Mouse (Mus musculus) intestine, embryonic 14.5 days (tissue): ENCODE results near the gene Myt1. TPM values are rescaled to one million over a fixed set of nuclear protein-coding genes. Genes with fewer than 3 reads are reported as not detected.

Experiments used
- ATAC-seq: fragments of 200-750 bp; cut with Nextera tagmentation; replicated peaks from 2 replicates; pipeline ENCODE4 v1.8.0; 2017; ENCODE audit warnings: low read depth, moderate number of reproducible peaks, moderate TSS enrichment, moderate library complexity; ENCODE audit not compliant: low FRiP score, low TSS enrichment
- DNase-seq: peaks from one replicate; pipeline ENCODE4 v3.0.0-alpha.2; 2018; ENCODE audit warnings: low spot score
- H3K27ac ChIP-seq: fragments of 300-500 bp; sonication (generic); 2 replicates; pipeline ENCODE4 v1.5.1; 2014; ENCODE audit warnings: low read depth, mild to moderate bottlenecking, control low read depth
- H3K27me3 ChIP-seq: fragments of 300-500 bp; sonication (generic); replicated peaks from 2 replicates; pipeline ENCODE4 v1.6.1; 2014; ENCODE audit warnings: low read length, control low read depth; ENCODE audit not compliant: control insufficient read depth, insufficient read depth
- H3K36me3 ChIP-seq: fragments of 300-500 bp; sonication (generic); 2 replicates; pipeline ENCODE4 v1.6.1; 2014; ENCODE audit warnings: low read length, control low read depth; ENCODE audit not compliant: control insufficient read depth, insufficient read depth
- H3K4me1 ChIP-seq: fragments of 300-500 bp; sonication (generic); replicated peaks from 2 replicates; pipeline ENCODE4 v1.6.1; 2014; ENCODE audit warnings: low read length, control low read depth, mixed read lengths; ENCODE audit not compliant: control insufficient read depth, insufficient read depth
- H3K4me2 ChIP-seq: fragments of 300-500 bp; sonication (generic); 2 replicates; pipeline ENCODE4 v1.6.1; 2014; ENCODE audit warnings: low read length
- H3K4me3 ChIP-seq: fragments of 300-500 bp; sonication (generic); 2 replicates; pipeline ENCODE4 v1.5.1; 2014; ENCODE audit warnings: low read depth, low read length, control low read depth, mixed read lengths
- H3K9ac ChIP-seq: fragments of 300-500 bp; sonication (generic); 2 replicates; pipeline ENCODE4 v1.6.1; 2014; ENCODE audit warnings: mild to moderate bottlenecking, low read length
- H3K9me3 ChIP-seq: fragments of 300-500 bp; sonication (generic); 2 replicates; pipeline ENCODE4 v1.6.1; 2016; ENCODE audit warnings: low read length, control low read depth; ENCODE audit not compliant: control insufficient read depth
- WGBS: fragments of 180-500 bp; shearing (Covaris S2); extraction: QIAGEN DNeasy Blood & Tissue Kit; methylation state at CpG from one replicate; pipeline ENCODE4 v1.1.7; 2014; 5-methylcytosine and 5-hydroxymethylcytosine counted together
- polyA plus RNA-seq: library from polyadenylated mRNA; unstranded; fragments of >200 nt; fragmentation: Nextera tagmentation; extraction: Ambion mirVana; gene quantifications from 2 replicates; pipeline ENCODE4 v1.2.1, GENCODE M21; 2014

Gene Myt1
- polyA plus RNA-seq, 1 experiment from 2014 or later = 4.3 TPM

DNA sequence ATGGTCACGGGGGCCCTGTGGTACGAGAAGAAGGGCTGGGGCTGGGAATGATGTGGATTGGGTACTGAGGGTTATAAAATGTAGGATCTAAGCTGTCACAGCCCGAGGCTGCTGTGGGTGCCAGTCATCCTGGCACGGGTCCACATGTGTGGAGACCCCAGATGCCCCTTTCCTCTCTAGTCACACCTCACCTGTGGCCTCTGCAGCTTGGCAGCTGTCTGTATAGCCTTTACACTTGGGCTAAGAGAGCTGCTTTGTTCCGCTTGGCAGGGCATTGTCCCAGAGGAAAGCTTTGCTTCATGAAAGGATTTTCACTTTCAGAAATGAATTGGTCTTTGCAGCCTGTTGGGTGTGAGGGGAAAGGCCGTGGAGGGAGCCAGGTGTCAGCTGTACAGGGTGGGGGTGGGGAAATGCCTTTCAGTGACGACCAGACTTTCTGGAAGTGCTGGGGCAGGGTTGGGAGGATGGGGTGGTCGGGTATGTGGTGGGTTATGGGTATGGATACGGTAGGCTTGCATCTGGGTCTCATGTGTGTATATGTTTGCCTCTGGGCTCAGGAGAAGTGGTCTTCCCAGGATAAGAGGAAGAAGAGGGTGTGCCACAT, 35.4 kb upstream of the Myt1 start:
- no peak overlapping the region for H3K4me2 ChIP-seq
- no peaks in the 10 kb centered on the region for H3K36me3 ChIP-seq
- H3K4me1 ChIP-seq = no peaks in the 10 kb centered on the region
- no peak overlapping the region for H3K27ac ChIP-seq
- H3K9ac ChIP-seq = no peak overlapping the region
- no peak for DNase-seq
- H3K27me3 ChIP-seq = no peaks in the 10 kb centered on the region
- H3K4me3 ChIP-seq = no peak overlapping the region
- 55% methylated on average over 9 of the region's 9 CpGs for WGBS
- H3K9me3 ChIP-seq = no peaks in the 10 kb centered on the region
- ATAC-seq = no peak

DNA sequence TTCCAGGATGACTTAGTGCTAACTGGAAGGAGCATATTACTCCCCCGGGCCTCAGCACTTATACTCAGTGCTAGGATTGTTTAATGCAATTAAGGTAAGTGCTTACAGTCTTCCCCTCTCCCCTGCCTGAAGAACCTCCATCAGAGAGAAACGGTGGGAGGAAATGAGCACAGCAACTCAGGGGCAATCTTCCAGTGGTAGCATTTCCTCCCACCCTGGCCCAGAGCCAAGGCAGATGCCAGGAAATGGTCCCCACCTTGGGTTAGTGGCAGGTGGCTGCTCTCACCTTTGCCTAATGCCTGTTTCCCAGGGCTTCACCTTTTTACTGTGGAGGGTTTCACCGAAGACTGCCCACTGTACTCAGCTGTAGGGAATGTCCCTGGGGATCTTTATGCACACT, 33.1 kb upstream of the Myt1 start:
- Histone ChIP-seq H3K9me3 (no peaks in the 10 kb centered on the region), H3K4me1 (no peaks in the 10 kb centered on the region), H3K4me2 (no peak overlapping the region), H3K36me3 (no peaks in the 10 kb centered on the region), H3K9ac (no peak overlapping the region), H3K4me3 (no peak overlapping the region), H3K27me3 (no peaks in the 10 kb centered on the region), H3K27ac (no peak overlapping the region)
- 62% methylated on average over 3 of the region's 3 CpGs for WGBS
- DNase-seq (no peak), ATAC-seq (no peak)

DNA sequence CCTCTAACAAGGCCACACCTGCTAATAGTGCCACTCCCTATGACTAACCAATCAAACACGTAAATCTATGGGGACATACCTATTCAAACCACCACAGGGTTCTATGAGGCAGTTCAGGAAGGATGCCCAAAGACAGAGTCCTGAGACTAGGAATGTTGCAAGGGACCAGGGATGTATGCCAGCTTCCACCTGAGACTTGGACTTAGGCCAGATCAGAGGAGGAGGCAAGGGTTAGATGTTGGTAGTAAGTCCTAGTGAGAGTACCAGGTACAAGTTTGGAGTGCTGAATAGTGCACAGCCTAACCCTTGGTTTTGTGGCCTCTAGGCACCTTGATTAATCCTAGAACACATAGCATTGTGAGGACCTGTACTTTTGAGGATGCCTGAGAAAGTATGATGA, 10.5 kb upstream of the Myt1 start:
- ATAC-seq (no peak), DNase-seq (no peak)

DNA sequence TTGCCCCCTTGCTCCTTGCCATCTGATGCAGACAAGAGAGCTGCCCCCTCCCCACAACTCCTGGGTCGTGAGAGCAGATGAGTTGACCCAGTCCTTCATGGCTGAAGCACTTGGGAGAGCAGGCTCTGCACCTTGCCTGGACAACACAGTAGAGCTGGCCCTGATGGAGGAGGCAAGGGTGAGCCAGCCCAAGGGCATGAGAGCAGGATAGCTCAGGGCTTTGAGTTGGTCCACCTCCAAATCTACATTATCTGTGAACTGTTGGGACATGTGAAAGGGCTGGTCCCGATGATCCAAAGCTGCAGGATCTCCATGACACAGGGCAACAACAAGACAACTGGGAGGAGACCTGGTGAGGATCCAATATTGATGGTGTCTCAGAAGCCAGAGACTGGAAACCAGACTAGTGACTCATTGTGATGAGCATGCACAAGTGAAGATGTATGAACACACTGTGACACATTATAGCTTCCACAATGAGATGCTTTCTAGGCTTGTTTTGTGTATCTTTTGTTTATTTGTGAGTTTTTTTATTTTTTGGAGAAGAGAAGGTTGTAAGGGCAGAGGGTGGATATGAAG, 4.9 kb upstream of the Myt1 start:
- 67% methylated on average over 2 of the region's 2 CpGs for WGBS
- DNase-seq (no peak), ATAC-seq (no peak)
- H3K9ac ChIP-seq = no peak overlapping the region
- H3K27ac ChIP-seq = no peak overlapping the region
- peaks cover 4% of the 10 kb centered on the region; the same call in 1 of the 2 replicates for H3K27me3 ChIP-seq
- no peaks in the 10 kb centered on the region for H3K9me3 ChIP-seq
- H3K36me3 ChIP-seq = no peaks in the 10 kb centered on the region
- H3K4me2 ChIP-seq = no peak overlapping the region
- no peaks in the 10 kb centered on the region for H3K4me1 ChIP-seq
- H3K4me3 ChIP-seq = no peak overlapping the region

More for the DNA sequence above, 10.5 kb upstream of the Myt1 start:
- no peak overlapping the region for H3K27ac ChIP-seq
- H3K9me3 ChIP-seq = no peaks in the 10 kb centered on the region
- WGBS = 81% methylated on average over 1 of the region's 1 CpGs
- H3K27me3 ChIP-seq = no peaks in the 10 kb centered on the region
- no peak overlapping the region for H3K4me3 ChIP-seq
- no peak overlapping the region for H3K4me2 ChIP-seq
- H3K9ac ChIP-seq = no peak overlapping the region
- no peaks in the 10 kb centered on the region for H3K4me1 ChIP-seq
- no peaks in the 10 kb centered on the region for H3K36me3 ChIP-seq

DNA sequence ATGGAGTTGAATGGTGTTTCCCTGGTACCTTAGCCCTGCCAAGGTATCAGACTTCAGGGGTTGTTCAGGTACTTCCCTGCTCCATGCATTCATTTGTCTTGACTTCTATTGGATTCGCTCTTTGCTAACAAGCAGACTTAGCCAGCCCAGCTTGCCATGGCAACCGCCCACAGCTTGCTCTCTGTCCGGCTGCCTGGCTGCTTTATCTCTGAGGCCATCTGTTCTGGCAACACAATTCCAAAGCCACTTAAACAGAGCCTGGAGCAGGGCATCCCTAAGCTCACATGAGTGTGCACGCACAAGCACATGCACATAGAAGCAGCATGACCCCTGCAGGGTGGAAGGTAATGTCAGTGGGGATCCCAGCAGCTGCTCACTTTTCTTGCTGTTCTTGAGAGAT, 4.1 kb upstream of the Myt1 start:
- no peak overlapping the region for H3K4me2 ChIP-seq
- no peaks in the 10 kb centered on the region for H3K4me1 ChIP-seq
- DNase-seq (no peak), ATAC-seq (no peak)
- H3K27me3 ChIP-seq = peaks cover 7% of the 10 kb centered on the region; the same call in 1 of the 2 replicates
- no peaks in the 10 kb centered on the region for H3K9me3 ChIP-seq
- H3K27ac ChIP-seq = no peak overlapping the region
- no peaks in the 10 kb centered on the region for H3K36me3 ChIP-seq
- 21% methylated on average over 4 of the region's 4 CpGs for WGBS
- no peak overlapping the region for H3K4me3 ChIP-seq
- no peak overlapping the region for H3K9ac ChIP-seq

DNA sequence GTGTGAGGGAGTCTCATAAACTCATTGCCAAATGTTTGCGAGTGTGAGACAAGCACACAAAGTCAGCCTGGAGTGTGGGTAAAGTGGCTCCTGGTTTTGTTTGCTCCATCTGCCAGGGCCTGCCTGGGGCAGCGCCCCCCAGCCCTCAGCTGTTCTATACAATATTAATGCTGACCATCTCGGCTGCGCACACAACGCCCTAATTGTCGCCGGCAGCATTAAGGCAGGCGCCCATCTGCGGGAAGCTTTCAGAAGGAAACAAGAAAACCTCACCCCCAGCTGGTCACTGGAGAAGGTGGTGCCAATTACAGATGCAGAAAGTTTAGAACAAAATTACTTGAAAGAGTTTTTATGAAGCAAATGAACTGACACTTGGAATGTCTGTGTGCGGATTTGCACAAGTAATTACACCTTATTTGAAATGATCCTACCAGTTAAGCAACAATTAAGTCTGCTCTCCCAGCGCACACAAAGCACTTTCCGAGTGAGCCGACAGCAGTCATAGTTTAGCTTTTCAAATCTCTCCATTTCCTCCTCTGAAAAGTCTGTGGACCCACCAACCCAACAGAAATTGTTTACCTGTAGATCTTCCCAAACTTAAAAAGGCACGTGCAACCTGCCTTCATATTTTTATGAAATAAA, 875 bp downstream of the Myt1 start:
- Histone ChIP-seq H3K4me3 (no peak overlapping the region), H3K9me3 (no peaks in the 10 kb centered on the region), H3K4me1 (no peaks in the 10 kb centered on the region), H3K4me2 (no peak overlapping the region), H3K9ac (no peak overlapping the region), H3K36me3 (no peaks in the 10 kb centered on the region), H3K27me3 (peaks cover 7% of the 10 kb centered on the region; the same call in 1 of the 2 replicates), H3K27ac (no peak overlapping the region)
- ATAC-seq (no peak), DNase-seq (no peak)
- WGBS = 37% methylated on average over 14 of the region's 14 CpGs

DNA sequence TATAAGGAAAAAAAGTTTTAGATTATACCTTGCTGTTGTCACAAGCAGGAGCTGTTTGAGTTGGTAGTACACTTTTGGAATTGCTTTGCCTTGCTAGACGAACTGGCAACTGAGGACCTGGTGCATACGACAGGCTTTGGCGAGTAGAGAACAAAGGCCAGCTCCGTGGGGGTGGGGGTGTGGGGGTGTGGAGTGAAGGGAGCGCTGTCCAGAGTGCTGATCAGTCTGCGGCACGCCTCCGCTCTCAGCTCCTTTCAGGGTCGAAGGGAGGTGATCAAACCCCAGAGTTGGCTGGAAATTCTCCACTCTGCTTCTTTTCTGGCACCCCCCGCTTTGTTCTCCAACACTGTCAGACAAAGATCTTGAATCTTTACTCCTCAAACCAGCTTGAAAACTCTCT, 1.5 kb downstream of the Myt1 start:
- H3K4me3 ChIP-seq = no peak overlapping the region
- H3K36me3 ChIP-seq = no peaks in the 10 kb centered on the region
- H3K27me3 ChIP-seq = peaks cover 7% of the 10 kb centered on the region; the same call in 1 of the 2 replicates
- H3K4me1 ChIP-seq = no peaks in the 10 kb centered on the region
- 4% methylated on average over 10 of the region's 10 CpGs for WGBS
- H3K4me2 ChIP-seq = no peak overlapping the region
- peak; percentile 72 for DNase-seq
- H3K27ac ChIP-seq = no peak overlapping the region; the same call in 1 of the 2 replicates
- ATAC-seq = no peak
- no peak overlapping the region for H3K9ac ChIP-seq
- no peaks in the 10 kb centered on the region for H3K9me3 ChIP-seq

DNA sequence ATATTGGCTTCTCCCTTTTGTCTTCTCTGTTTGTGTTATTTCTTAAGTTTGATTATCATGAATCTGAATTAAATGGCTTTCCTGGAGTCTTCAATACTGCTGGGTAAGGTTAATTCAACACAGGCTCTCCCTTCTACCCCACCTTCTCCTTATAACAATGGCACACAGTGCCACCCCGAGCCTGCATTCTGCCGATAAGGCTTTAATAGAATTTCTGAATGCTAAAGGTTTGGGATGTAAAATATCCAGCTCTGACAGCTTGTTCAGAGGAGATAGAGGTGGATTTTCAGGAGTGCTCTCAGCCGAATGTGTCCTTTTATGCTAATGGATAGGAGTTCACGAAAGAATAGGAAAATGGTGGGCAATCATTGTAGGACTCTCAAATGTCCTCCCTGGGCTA, 2.1 kb downstream of the Myt1 start:
- Histone ChIP-seq H3K4me1 (no peaks in the 10 kb centered on the region), H3K36me3 (no peaks in the 10 kb centered on the region), H3K9me3 (no peaks in the 10 kb centered on the region), H3K9ac (no peak overlapping the region), H3K27me3 (peaks cover 7% of the 10 kb centered on the region; the same call in 1 of the 2 replicates), H3K4me3 (no peak overlapping the region), H3K27ac (no peak overlapping the region), H3K4me2 (no peak overlapping the region)
- 83% methylated on average over 4 of the region's 4 CpGs for WGBS
- DNase-seq (no peak), ATAC-seq (no peak)
